Mouse (Mus musculus) stomach, embryonic 14.5 days (tissue): Measurements from ENCODE around the gene Arl16. TPM values are rescaled to one million over a fixed set of nuclear protein-coding genes. Genes with fewer than 3 reads are reported as not detected.

Experiments used
- ATAC-seq: fragments of 200-750 bp; cut with Nextera tagmentation; 2 replicates; pipeline ENCODE4 v1.8.0; 2017; ENCODE audit warnings: low read depth, moderate TSS enrichment; ENCODE audit not compliant: insufficient number of reproducible peaks, insufficient read depth, low FRiP score
- H3K27ac ChIP-seq: fragments of 300-500 bp; sonication (generic); 2 replicates; pipeline ENCODE4 v1.5.1; 2014; ENCODE audit warnings: mild to moderate bottlenecking, low read length, moderate library complexity, mixed read lengths
- H3K27me3 ChIP-seq: fragments of 300-500 bp; sonication (generic); 2 replicates; pipeline ENCODE4 v1.6.1; 2014; ENCODE audit warnings: low read length, control low read depth, mixed read lengths; ENCODE audit not compliant: control insufficient read depth, insufficient read depth
- H3K36me3 ChIP-seq: fragments of 300-500 bp; sonication (generic); 2 replicates; pipeline ENCODE4 v1.6.1; 2014; ENCODE audit warnings: mild to moderate bottlenecking, control low read depth, low read length, moderate library complexity, mixed read lengths; ENCODE audit not compliant: control insufficient read depth, insufficient read depth
- H3K4me1 ChIP-seq: fragments of 300-500 bp; sonication (generic); 2 replicates; pipeline ENCODE4 v1.6.1; 2014; ENCODE audit warnings: low read length, control low read depth, mixed read lengths; ENCODE audit not compliant: control insufficient read depth, insufficient read depth
- H3K4me2 ChIP-seq: fragments of 300-500 bp; sonication (generic); replicated peaks from 2 replicates; pipeline ENCODE4 v1.6.1; 2014; ENCODE audit warnings: low read depth, low read length, control low read depth
- H3K4me3 ChIP-seq: fragments of 300-500 bp; sonication (generic); 2 replicates; pipeline ENCODE4 v1.5.1; 2014; ENCODE audit warnings: low read depth, low read length, control low read depth
- H3K9ac ChIP-seq: fragments of 300-500 bp; sonication (generic); replicated peaks from 2 replicates; pipeline ENCODE4 v1.6.1; 2014; ENCODE audit warnings: low read depth, mild to moderate bottlenecking, control low read depth, low read length, moderate library complexity, mixed read lengths
- H3K9me3 ChIP-seq: fragments of 300-500 bp; sonication (generic); 2 replicates; pipeline ENCODE4 v1.6.1; 2016; ENCODE audit warnings: low read depth, low read length, control low read depth; ENCODE audit not compliant: control insufficient read depth
- WGBS: fragments of 180-500 bp; shearing (Covaris S2); extraction: QIAGEN DNeasy Blood & Tissue Kit; methylation state at CpG from one replicate; pipeline ENCODE4 v1.1.7; 2014; 5-methylcytosine and 5-hydroxymethylcytosine counted together
- polyA plus RNA-seq: library from polyadenylated mRNA; unstranded; fragments of >200 nt; fragmentation: Nextera tagmentation; extraction: Ambion mirVana; gene quantifications from 2 replicates; pipeline ENCODE4 v1.2.1, GENCODE M21; 2014

Gene Arl16
- polyA plus RNA-seq, 1 experiment from 2014 or later: 43.3 TPM

GRCm38 (mm10) chr11:120489054-120489761 is 21.8 kb upstream of the Arl16 start:
- Histone ChIP-seq H3K4me1 (peaks cover 29% of the 10 kb centered on the region), H3K27ac (no peak overlapping the region), H3K4me2 (no peak overlapping the region), H3K36me3 (peaks cover 37% of the 10 kb centered on the region), H3K4me3 (no peak overlapping the region), H3K27me3 (no peaks in the 10 kb centered on the region), H3K9me3 (no peaks in the 10 kb centered on the region), H3K9ac (no peak overlapping the region)
- 0 out of 2 replicates have a peak, but pooled peaks have one; percentile 19 for ATAC-seq
- WGBS: 64% methylated on average over 4 of the region's 4 CpGs

- Histone ChIP-seq H3K36me3 (peaks cover 39% of the 10 kb centered on the region), H3K4me1 (peaks cover 27% of the 10 kb centered on the region), H3K4me2 (no peak overlapping the region), H3K4me3 (no peak overlapping the region), H3K27me3 (no peaks in the 10 kb centered on the region), H3K9me3 (no peaks in the 10 kb centered on the region), H3K27ac (no peak overlapping the region), H3K9ac (no peak overlapping the region)
- 75% methylated on average over 4 of the region's 4 CpGs for WGBS
- no peak for ATAC-seq
Observed at GRCm38 (mm10) chr11:120488516-120488915, 21.1 kb upstream of the Arl16 start.

GRCm38 (mm10) chr11:120485251-120485650 is 17.8 kb upstream of the Arl16 start:
- 7% methylated on average over 10 of the region's 10 CpGs for WGBS
- peaks cover 11% of the 10 kb centered on the region for H3K4me1 ChIP-seq
- peaks cover 64% of the 10 kb centered on the region for H3K36me3 ChIP-seq
- ATAC-seq: no peak
- H3K4me3 ChIP-seq: peak overlapping the region; percentile 96
- H3K4me2 ChIP-seq: peak overlapping the region; percentile 91
- H3K27me3 ChIP-seq: no peaks in the 10 kb centered on the region
- H3K9ac ChIP-seq: peak overlapping the region; percentile 80
- no peak overlapping the region for H3K27ac ChIP-seq
- H3K9me3 ChIP-seq: no peaks in the 10 kb centered on the region

GRCm38 (mm10) chr11:120484265-120484981 is 17.0 kb upstream of the Arl16 start, which contains the start of gene Mrpl12:
Gene Mrpl12 (plus strand): TSS chr11:120484613.
- ATAC-seq: peak; percentile 95
- Histone ChIP-seq H3K4me1 (peaks cover 8% of the 10 kb centered on the region), H3K36me3 (peaks cover 65% of the 10 kb centered on the region), H3K27me3 (no peaks in the 10 kb centered on the region), H3K4me3 (peak within 1 kb of the TSS; percentile 96), H3K9me3 (no peaks in the 10 kb centered on the region), H3K9ac (peak within 1 kb of the TSS; percentile 80), H3K27ac (peak within 1 kb of the TSS; percentile 86), H3K4me2 (peak within 1 kb of the TSS; percentile 91)
- under 1% methylated on average over 60 of the region's 60 CpGs for WGBS

GRCm38 (mm10) chr11:120483448-120483934 is 16.1 kb upstream of the Arl16 start:
- H3K9ac ChIP-seq: no peak overlapping the region
- H3K4me1 ChIP-seq: peaks cover 7% of the 10 kb centered on the region
- ATAC-seq: no peak
- peak overlapping the region; percentile 96; the same call in 1 of the 2 replicates for H3K4me3 ChIP-seq
- peaks cover 65% of the 10 kb centered on the region for H3K36me3 ChIP-seq
- H3K4me2 ChIP-seq: peak overlapping the region; percentile 91; the same call in 1 of the 2 replicates
- H3K9me3 ChIP-seq: no peaks in the 10 kb centered on the region
- H3K27me3 ChIP-seq: no peaks in the 10 kb centered on the region
- H3K27ac ChIP-seq: no peak overlapping the region; the same call in 1 of the 2 replicates
- WGBS: 85% methylated on average over 7 of the region's 7 CpGs

GRCm38 (mm10) chr11:120472052-120472451 is 4.6 kb upstream of the Arl16 start:
- Histone ChIP-seq H3K4me1 (peaks cover 8% of the 10 kb centered on the region; the same call in 1 of the 2 replicates), H3K9ac (no peak overlapping the region), H3K4me2 (no peak overlapping the region), H3K9me3 (no peaks in the 10 kb centered on the region), H3K27me3 (no peaks in the 10 kb centered on the region), H3K4me3 (no peak overlapping the region), H3K27ac (no peak overlapping the region), H3K36me3 (peaks cover 64% of the 10 kb centered on the region)
- ATAC-seq: no peak
- 96% methylated on average over 6 of the region's 6 CpGs for WGBS

GRCm38 (mm10) chr11:120467736-120468092 is 307 bp upstream of the Arl16 start:
- Histone ChIP-seq H3K36me3 (peaks cover 45% of the 10 kb centered on the region), H3K4me1 (peaks cover 16% of the 10 kb centered on the region; the same call in 1 of the 2 replicates), H3K4me3 (peak overlapping the region; percentile 92), H3K4me2 (peak overlapping the region; percentile 90), H3K9me3 (no peaks in the 10 kb centered on the region), H3K27me3 (no peaks in the 10 kb centered on the region), H3K9ac (peak overlapping the region; percentile 82), H3K27ac (no peak overlapping the region)
- WGBS: under 1% methylated on average over 33 of the region's 33 CpGs
- ATAC-seq: no peak; the same call in 1 of the 2 replicates

- Histone ChIP-seq H3K9me3 (no peaks in the 10 kb centered on the region), H3K4me1 (peaks cover 16% of the 10 kb centered on the region; the same call in 1 of the 2 replicates), H3K9ac (no peak overlapping the region), H3K27me3 (no peaks in the 10 kb centered on the region), H3K27ac (no peak overlapping the region), H3K4me3 (no peak overlapping the region), H3K36me3 (peaks cover 40% of the 10 kb centered on the region), H3K4me2 (no peak overlapping the region)
- no peak for ATAC-seq
- WGBS: 92% methylated on average over 4 of the region's 4 CpGs
Observed at GRCm38 (mm10) chr11:120465521-120465920, 1.9 kb downstream of the Arl16 start.
